ENCODE assay signal across 17 mouse cellular contexts in genomic region chr3:115729187-115729586, GRCm38 (mm10). TPM values are rescaled to one million over a fixed set of nuclear protein-coding genes. Genes with fewer than 3 reads are reported as not detected.
A peak's percentile ranks its signal among the peaks of the same experiment; 100 is the strongest.
DNase-seq lines count a peak whose midpoint lies in the region; ATAC-seq and TF ChIP-seq lines count a peak whose summit lies in the region.
"Had no signal": no experiment of that assay in that cellular context is flagged by ENCODE, and none has a peak within 500 bp of the region (broad histone marks: within the 10 kb centered on the region; RNA-seq: fewer than 3 reads in every experiment).

No protein-coding gene starts in this region.

- DNase-seq in lung, postnatal 25 days (ENCODE audit: low spot score) = peak; percentile 66
- no peak for DNase-seq in lung, postnatal 0 days (ENCODE audit: low spot score)
- no peak for DNase-seq in urinary bladder, adult 18-20 months (ENCODE audit: low spot score in 2 of 2)
- no peak for DNase-seq in cerebellum, postnatal 10 days
- no peak for DNase-seq in yolk sac, embryonic 10.5 days (ENCODE audit: low spot score)
- DNase-seq: cerebellum, adult 18-20 months; retina, postnatal 1 day; thymus, adult 2 months had no signal

- no peaks in the 10 kb centered on the region for H3K36me3 ChIP-seq in lung, postnatal 0 days (ENCODE audit: insufficient read depth, low read length)
- H3K36me3 ChIP-seq: embryonic facial prominence, embryonic 10.5 days; G1E; neural tube, embryonic 13.5 days had no signal

- no peak overlapping the region for H3K27ac ChIP-seq in lung, postnatal 0 days (ENCODE audit: low read length)
- H3K27ac ChIP-seq: embryonic facial prominence, embryonic 10.5 days; left cerebral cortex, adult 2 months; liver, embryonic 14.5 days; neural tube, embryonic 13.5 days had no signal

- 36% methylated on average over 7 of the region's 7 CpGs for WGBS in lung, postnatal 0 days

- H3K9me3 ChIP-seq in lung, postnatal 0 days (ENCODE audit: low read length) = no peaks in the 10 kb centered on the region
- H3K9me3 ChIP-seq: embryonic facial prominence, embryonic 10.5 days; G1E; neural tube, embryonic 13.5 days had no signal

- H3K9ac ChIP-seq in lung, postnatal 0 days (replicated peaks; ENCODE audit: low read depth) = no peak overlapping the region
- H3K9ac ChIP-seq: liver, embryonic 14.5 days; neural tube, embryonic 13.5 days had no signal

- no peaks in the 10 kb centered on the region for H3K27me3 ChIP-seq in lung, postnatal 0 days (replicated peaks; ENCODE audit: insufficient read depth, low read length)
- H3K27me3 ChIP-seq: neural tube, embryonic 13.5 days had no signal

- H3K4me1 ChIP-seq in lung, postnatal 0 days (ENCODE audit: insufficient read depth, low read depth, low read length) = no peaks in the 10 kb centered on the region
- H3K4me1 ChIP-seq: neural tube, embryonic 13.5 days had no signal

- ATAC-seq in lung, postnatal 0 days = no peak
- ATAC-seq in activated CD4-positive, CD25-positive, alpha-beta regulatory T cell, adult 4 months = peak; percentile 85
- peak; percentile 95 for ATAC-seq in megakaryocyte progenitor cell, adult 5-6 weeks (replicated peaks; ENCODE audit: poor library complexity)
- ATAC-seq: intestine, postnatal 0 days had no signal

- TF ChIP-seq EP300 in lung, postnatal 0 days (IDR thresholded peaks at IDR 0.05) = no peak

- no peak overlapping the region for H3K4me2 ChIP-seq in lung, postnatal 0 days (replicated peaks; ENCODE audit: low read depth, low read length)
- H3K4me2 ChIP-seq: midbrain, embryonic 11.5 days; neural tube, embryonic 13.5 days had no signal

- no peak overlapping the region for H3K4me3 ChIP-seq in lung, postnatal 0 days (ENCODE audit: low read depth, low read length)
- H3K4me3 ChIP-seq: embryonic facial prominence, embryonic 10.5 days; left cerebral cortex, adult 2 months; neural tube, embryonic 13.5 days had no signal

- no peak for TF ChIP-seq CTCF in lung, postnatal 0 days (IDR thresholded peaks at IDR 0.05)

RNA-seq across cellular contexts. Expression of gene S1pr1, which starts 14.3 kb away (rescaled TPM):
- 93.0 and 100 TPM in 2 replicates for polyA plus RNA-seq in lung, postnatal 0 days (2015; fragmentation: Nextera tagmentation; extraction: Ambion mirVana)
- polyA plus RNA-seq in activated CD4-positive, CD25-positive, alpha-beta regulatory T cell, adult 4 months (2017; shearing (Covaris generic)) = 100 to 1,000 TPM; 192 to 215 TPM
- total RNA-seq in megakaryocyte progenitor cell, adult 5-6 weeks (2015) = 0.98 and 2.7 TPM in 2 replicates
- 0.17 and 1.3 TPM in 2 replicates for total RNA-seq in megakaryocyte progenitor cell, adult 5-6 weeks (2017)
